Mouse (Mus musculus) forebrain, embryonic 14.5 days (tissue): ENCODE data around the gene Krt18. TPM values are rescaled to one million over a fixed set of nuclear protein-coding genes. Genes with fewer than 3 reads are reported as not detected.

Experiments used
- ATAC-seq: fragments of 200-750 bp; cut with Nextera tagmentation; 2 replicates; pipeline ENCODE4 v1.8.0; 2017; ENCODE audit warnings: mild to moderate bottlenecking, moderate library complexity
- DNase-seq: peaks from one replicate; pipeline ENCODE4 v3.0.0-alpha.2; 2015; ENCODE audit warnings: low spot score
- H3K27ac ChIP-seq: fragments of 300-500 bp; sonication (generic); 2 replicates; pipeline ENCODE4 v1.5.1; 2014; ENCODE audit warnings: low read depth, mild to moderate bottlenecking, control low read depth, low read length, moderate library complexity
- H3K27me3 ChIP-seq: fragments of 300-500 bp; sonication (generic); replicated peaks from 2 replicates; pipeline ENCODE4 v1.6.1; 2014; ENCODE audit warnings: low read length, control low read depth, mixed read lengths; ENCODE audit not compliant: control insufficient read depth, insufficient read depth
- H3K36me3 ChIP-seq: fragments of 300-500 bp; sonication (generic); 2 replicates; pipeline ENCODE4 v1.6.1; 2014; ENCODE audit warnings: low read length, control low read depth; ENCODE audit not compliant: control insufficient read depth, insufficient read depth
- H3K4me1 ChIP-seq: fragments of 300-500 bp; sonication (generic); 2 replicates; pipeline ENCODE4 v1.6.1; 2014; ENCODE audit warnings: antibody characterized with exemption, low read length, control low read depth; ENCODE audit not compliant: control insufficient read depth, insufficient read depth
- H3K4me2 ChIP-seq: fragments of 300-500 bp; sonication (generic); 2 replicates; pipeline ENCODE4 v1.6.1; 2014; ENCODE audit warnings: mild to moderate bottlenecking, control low read depth, low read length
- H3K4me3 ChIP-seq: fragments of 300-500 bp; sonication (generic); 2 replicates; pipeline ENCODE4 v1.5.1; 2014; ENCODE audit warnings: low read depth, low read length, control low read depth
- H3K9ac ChIP-seq: fragments of 300-500 bp; sonication (generic); 2 replicates; pipeline ENCODE4 v1.6.1; 2014; ENCODE audit warnings: mild to moderate bottlenecking, low read length, control low read depth, moderate library complexity
- H3K9me3 ChIP-seq: fragments of 300-500 bp; sonication (generic); replicated peaks from 2 replicates; pipeline ENCODE4 v1.6.1; 2016; ENCODE audit warnings: low read length, control low read depth, mixed read lengths; ENCODE audit not compliant: control insufficient read depth
- WGBS: fragments of 180-500 bp; shearing (Covaris S2); extraction: QIAGEN DNeasy Blood & Tissue Kit; methylation state at CpG from one replicate; pipeline ENCODE4 v1.1.7; 2014; 5-methylcytosine and 5-hydroxymethylcytosine counted together
- polyA plus RNA-seq: library from polyadenylated mRNA; unstranded; fragments of >200 nt; fragmentation: Nextera tagmentation; extraction: Ambion mirVana; gene quantifications from 2 replicates; pipeline ENCODE4 v1.2.1, GENCODE M21; 2014

Krt18 gene
- 5.6 and 7.1 TPM in 2 replicates for polyA plus RNA-seq

GRCm38 (mm10) chr15:102028040-102028439, at the start of gene Krt18:
Gene Krt18 (plus strand): TSS chr15:102028180.
- no peak for ATAC-seq
- peak within 1 kb of the TSS; percentile 32; the same call in 1 of the 2 replicates for H3K4me2 ChIP-seq
- H3K27me3 ChIP-seq = peaks cover 34% of the 10 kb centered on the region
- H3K9ac ChIP-seq = 0 out of 2 replicates have a peak within 1 kb of the TSS, but pooled peaks have one; percentile 13
- WGBS = 5% methylated on average over 28 of the region's 28 CpGs
- DNase-seq = no peak
- H3K9me3 ChIP-seq = no peaks in the 10 kb centered on the region
- H3K27ac ChIP-seq = no peak within 1 kb of the TSS
- H3K4me3 ChIP-seq = no peak within 1 kb of the TSS
- peaks cover 2% of the 10 kb centered on the region; the same call in 1 of the 2 replicates for H3K4me1 ChIP-seq
- no peaks in the 10 kb centered on the region for H3K36me3 ChIP-seq

GRCm38 (mm10) chr15:101980849-101981248, 47.1 kb upstream of the Krt18 start:
- ATAC-seq (no peak), DNase-seq (no peak)
- no peak overlapping the region for H3K4me2 ChIP-seq
- no peak overlapping the region for H3K27ac ChIP-seq
- no peak overlapping the region for H3K4me3 ChIP-seq
- 58% methylated on average over 6 of the region's 6 CpGs for WGBS
- no peak overlapping the region for H3K9ac ChIP-seq
- peaks cover 9% of the 10 kb centered on the region for H3K4me1 ChIP-seq
- no peaks in the 10 kb centered on the region for H3K27me3 ChIP-seq
- H3K36me3 ChIP-seq = no peaks in the 10 kb centered on the region
- H3K9me3 ChIP-seq = no peaks in the 10 kb centered on the region

- Histone ChIP-seq H3K4me2 (peak overlapping the region; percentile 46), H3K27me3 (no peaks in the 10 kb centered on the region), H3K27ac (peak overlapping the region; percentile 84), H3K9me3 (no peaks in the 10 kb centered on the region), H3K4me1 (no peaks in the 10 kb centered on the region), H3K4me3 (no peak overlapping the region), H3K36me3 (no peaks in the 10 kb centered on the region), H3K9ac (peak overlapping the region; percentile 40; the same call in 1 of the 2 replicates)
- ATAC-seq (no peak), DNase-seq (no peak)
- 81% methylated on average over 13 of the region's 13 CpGs for WGBS
Observed at GRCm38 (mm10) chr15:101983315-101983948, 44.5 kb upstream of the Krt18 start.

GRCm38 (mm10) chr15:101983949-101984601, 43.9 kb upstream of the Krt18 start:
- Histone ChIP-seq H3K4me2 (peak overlapping the region; percentile 46), H3K36me3 (no peaks in the 10 kb centered on the region), H3K27ac (peak overlapping the region; percentile 84), H3K27me3 (no peaks in the 10 kb centered on the region), H3K9me3 (no peaks in the 10 kb centered on the region), H3K4me1 (no peaks in the 10 kb centered on the region), H3K9ac (peak overlapping the region; percentile 52), H3K4me3 (peak overlapping the region; percentile 21)
- ATAC-seq (peak; percentile 98), DNase-seq (peak; percentile 99)
- WGBS = 2% methylated on average over 15 of the region's 15 CpGs

- Histone ChIP-seq H3K4me2 (0 out of 2 replicates have a peak overlapping the region, but pooled peaks have one; percentile 12), H3K9ac (peak overlapping the region; percentile 52; the same call in 1 of the 2 replicates), H3K4me1 (no peaks in the 10 kb centered on the region), H3K27ac (no peak overlapping the region), H3K27me3 (no peaks in the 10 kb centered on the region), H3K36me3 (no peaks in the 10 kb centered on the region), H3K9me3 (no peaks in the 10 kb centered on the region), H3K4me3 (no peak overlapping the region)
- ATAC-seq (no peak), DNase-seq (no peak)
- WGBS = 19% methylated on average over 6 of the region's 6 CpGs
Observed at GRCm38 (mm10) chr15:101984746-101985145, 43.2 kb upstream of the Krt18 start.

GRCm38 (mm10) chr15:101988119-101988518, 39.9 kb upstream of the Krt18 start:
- DNase-seq (peak; percentile 89), ATAC-seq (peak; percentile 42)
- no peaks in the 10 kb centered on the region for H3K27me3 ChIP-seq
- no peaks in the 10 kb centered on the region for H3K9me3 ChIP-seq
- WGBS = 0% methylated on average over 10 of the region's 10 CpGs
- no peak overlapping the region for H3K9ac ChIP-seq
- no peak overlapping the region for H3K4me2 ChIP-seq
- H3K27ac ChIP-seq = no peak overlapping the region
- H3K36me3 ChIP-seq = no peaks in the 10 kb centered on the region
- no peaks in the 10 kb centered on the region for H3K4me1 ChIP-seq
- H3K4me3 ChIP-seq = no peak overlapping the region

GRCm38 (mm10) chr15:101988714-101989113, 39.3 kb upstream of the Krt18 start:
- Histone ChIP-seq H3K4me2 (no peak overlapping the region), H3K27ac (no peak overlapping the region), H3K36me3 (no peaks in the 10 kb centered on the region), H3K27me3 (no peaks in the 10 kb centered on the region), H3K4me3 (no peak overlapping the region), H3K4me1 (no peaks in the 10 kb centered on the region), H3K9me3 (no peaks in the 10 kb centered on the region), H3K9ac (no peak overlapping the region)
- ATAC-seq (no peak), DNase-seq (no peak)
- WGBS = 66% methylated on average over 8 of the region's 8 CpGs

GRCm38 (mm10) chr15:101990946-101991345, 37.0 kb upstream of the Krt18 start:
- Histone ChIP-seq H3K36me3 (no peaks in the 10 kb centered on the region), H3K27me3 (no peaks in the 10 kb centered on the region), H3K27ac (no peak overlapping the region), H3K4me1 (no peaks in the 10 kb centered on the region), H3K4me3 (no peak overlapping the region), H3K9me3 (no peaks in the 10 kb centered on the region), H3K4me2 (no peak overlapping the region), H3K9ac (no peak overlapping the region)
- ATAC-seq = no peak
- WGBS = 87% methylated on average over 6 of the region's 6 CpGs
- DNase-seq = no peak

GRCm38 (mm10) chr15:101994365-101994764, 33.6 kb upstream of the Krt18 start:
- H3K4me1 ChIP-seq = no peaks in the 10 kb centered on the region
- no peak overlapping the region for H3K27ac ChIP-seq
- H3K4me3 ChIP-seq = no peak overlapping the region
- H3K36me3 ChIP-seq = no peaks in the 10 kb centered on the region
- DNase-seq (no peak), ATAC-seq (no peak)
- H3K27me3 ChIP-seq = no peaks in the 10 kb centered on the region
- H3K9me3 ChIP-seq = no peaks in the 10 kb centered on the region
- no peak overlapping the region for H3K4me2 ChIP-seq
- no peak overlapping the region for H3K9ac ChIP-seq
- WGBS = 90% methylated on average over 6 of the region's 6 CpGs
